Mouse (Mus musculus) adrenal gland, postnatal 14 days (tissue): Measurements from ENCODE around the gene Aurka. TPM values are rescaled to one million over a fixed set of nuclear protein-coding genes. Genes with fewer than 3 reads are reported as not detected.

ENCODE experiments used
- DNase-seq: peaks from one replicate; pipeline ENCODE4 v3.0.0; 2021; ENCODE audit warnings: mixed read lengths
- total RNA-seq: library from RNA; stranded (reverse); gene quantifications from 2 replicates; pipeline ENCODE4 v1.2.3, GENCODE M21; 2021

Aurka gene
- total RNA-seq, 1 experiment from 2014 or later, result 14.6 TPM

DNA sequence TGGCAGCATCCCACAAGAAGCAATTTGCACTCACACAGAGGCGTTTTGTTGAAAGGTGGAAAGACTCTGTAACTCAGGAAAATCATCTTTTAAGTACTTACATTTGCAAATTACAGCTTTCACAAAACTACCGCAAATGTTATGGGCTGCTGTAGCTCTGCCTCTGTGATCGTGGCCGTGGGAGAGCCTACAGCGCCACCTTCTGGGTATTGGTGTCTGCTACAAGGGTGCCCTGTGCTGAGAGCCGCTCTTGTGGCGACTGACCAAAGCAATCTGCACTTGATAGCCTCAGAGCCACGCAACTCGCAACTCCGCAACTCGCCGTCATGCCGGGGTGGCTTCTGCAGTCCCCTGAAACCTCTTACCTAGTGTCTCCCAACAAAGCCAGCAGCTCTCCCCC, 41.2 kb downstream of the Aurka start:
- DNase-seq, result peak; percentile 84

DNA sequence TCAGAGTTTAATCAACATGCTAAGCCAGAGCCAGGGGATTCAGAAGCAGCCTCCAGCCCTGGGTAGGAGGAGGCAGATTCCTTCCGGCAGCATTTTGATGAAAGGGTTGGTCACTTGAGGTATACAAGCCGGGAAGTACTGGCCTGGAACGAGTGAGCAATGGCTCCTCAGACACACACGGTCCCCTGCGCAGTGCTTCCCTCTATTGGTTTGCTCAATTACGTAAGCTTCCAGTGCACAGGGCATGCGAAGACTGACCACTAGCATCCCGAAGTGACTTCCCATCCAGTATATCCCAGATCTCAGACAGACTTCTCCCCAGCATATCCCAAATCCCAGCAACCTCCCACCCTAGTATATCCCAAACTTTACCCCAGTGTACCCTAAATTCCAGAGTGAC, 42.1 kb downstream of the Aurka start:
- no peak for DNase-seq

GRCm38 (mm10) chr2:172320878-172321277, 49.5 kb downstream of the Aurka start:
- DNase-seq, result peak; percentile 89

GRCm38 (mm10) chr2:172311731-172312130, 58.6 kb downstream of the Aurka start:
- DNase-seq, result peak; percentile 53

DNA sequence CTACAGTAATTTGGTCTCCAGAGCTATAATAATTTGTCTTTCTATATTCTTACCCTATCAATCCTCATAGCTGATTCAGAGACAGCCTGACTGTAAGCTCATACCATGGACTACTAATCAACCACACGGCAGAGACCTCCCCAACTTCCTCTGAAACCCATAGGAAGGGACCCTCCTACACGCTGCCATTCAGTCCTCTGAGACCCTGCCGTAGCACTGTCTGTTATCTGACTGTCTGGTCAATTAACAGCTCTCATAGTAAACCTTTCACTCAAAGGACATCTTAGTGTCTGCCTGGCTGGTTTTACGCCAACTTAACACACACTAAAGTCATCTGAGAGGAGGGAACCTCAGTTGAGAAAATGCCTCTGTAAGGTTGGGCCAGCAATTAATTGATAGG, 63.8 kb downstream of the Aurka start:
- no peak for DNase-seq

Other genes starting within 250 kb of the Aurka start
- gene Mc3r, start 122.0 kb downstream of the Aurka start, total RNA-seq, result not detected in 2 replicates
- 17.1 and 26.9 TPM in 2 replicates for gene Fam210b, start 25.0 kb downstream of the Aurka start, total RNA-seq
- gene Cstf1, start 146 bp upstream of the Aurka start, total RNA-seq, result 35.5 and 36.1 TPM in 2 replicates
- 0.15 and 0.53 TPM in 2 replicates for gene Cass4, start 23.3 kb upstream of the Aurka start, total RNA-seq
- 66.2 and 71.8 TPM in 2 replicates for gene Rtf2, start 70.0 kb upstream of the Aurka start, total RNA-seq
- not detected in 2 replicates for gene Gcnt7, start 88.1 kb upstream of the Aurka start, total RNA-seq
- gene Fam209, start 102.0 kb upstream of the Aurka start, total RNA-seq, result 0.94 TPM in 1 of 2 replicates, not detected in the other
- gene Tfap2c, start 179.1 kb upstream of the Aurka start, total RNA-seq, result not detected in 2 replicates